Mouse (Mus musculus): Measurements from ENCODE around the gene Smim23. TPM values are rescaled to one million over a fixed set of nuclear protein-coding genes. Genes with fewer than 3 reads are reported as not detected.

The Smim23 gene
- polyA plus RNA-seq (2012; rRNA removed): 227 and 257 TPM in 2 replicates

DNA sequence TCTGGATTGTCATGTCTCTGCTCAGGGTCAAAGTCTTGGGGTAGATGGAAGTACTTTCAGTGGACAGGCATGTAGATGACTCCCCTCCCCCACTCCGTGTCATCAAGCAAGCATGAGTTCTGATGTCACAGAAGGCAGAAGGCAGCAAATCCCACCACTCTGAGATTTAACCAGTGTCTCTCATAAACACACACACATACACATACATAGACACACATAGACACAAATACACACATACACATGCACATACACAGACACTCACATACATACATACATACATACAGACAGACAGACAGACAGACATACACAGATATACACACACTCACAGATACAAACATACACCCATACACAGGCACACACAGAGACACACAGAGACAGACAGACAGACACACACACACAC is at the start of gene Smim23:
Gene Smim23, minus strand, starts transcription at position 101 of the 400 bp plus-strand sequence.
- H3K27ac ChIP-seq (ENCODE audit: control insufficient read depth, insufficient read depth, low read depth, low read length): 0 out of 2 replicates have a peak within 1 kb of the TSS, but pooled peaks have one; percentile 60
- peak within 1 kb of the TSS; percentile 84 for H3K4me3 ChIP-seq (ENCODE audit: control insufficient read depth, low read depth, low read length)
- no peaks in the 10 kb centered on the region for H3K4me1 ChIP-seq (ENCODE audit: control insufficient read depth, insufficient read depth, low read length)
- H3K27me3 ChIP-seq (ENCODE audit: control insufficient read depth, insufficient read depth, low read length): no peaks in the 10 kb centered on the region
- no peaks in the 10 kb centered on the region for H3K36me3 ChIP-seq (ENCODE audit: control insufficient read depth, insufficient read depth, low read length)
- TF ChIP-seq POLR2A (IDR thresholded peaks at IDR 0.05; ENCODE audit: control insufficient read depth, low read depth, low read length) (no peak; the same call in 1 of the 2 replicates), CTCF (IDR thresholded peaks at IDR 0.05; ENCODE audit: control insufficient read depth, insufficient read depth, insufficient replicate concordance, low read depth, low read length) (no peak)

DNA sequence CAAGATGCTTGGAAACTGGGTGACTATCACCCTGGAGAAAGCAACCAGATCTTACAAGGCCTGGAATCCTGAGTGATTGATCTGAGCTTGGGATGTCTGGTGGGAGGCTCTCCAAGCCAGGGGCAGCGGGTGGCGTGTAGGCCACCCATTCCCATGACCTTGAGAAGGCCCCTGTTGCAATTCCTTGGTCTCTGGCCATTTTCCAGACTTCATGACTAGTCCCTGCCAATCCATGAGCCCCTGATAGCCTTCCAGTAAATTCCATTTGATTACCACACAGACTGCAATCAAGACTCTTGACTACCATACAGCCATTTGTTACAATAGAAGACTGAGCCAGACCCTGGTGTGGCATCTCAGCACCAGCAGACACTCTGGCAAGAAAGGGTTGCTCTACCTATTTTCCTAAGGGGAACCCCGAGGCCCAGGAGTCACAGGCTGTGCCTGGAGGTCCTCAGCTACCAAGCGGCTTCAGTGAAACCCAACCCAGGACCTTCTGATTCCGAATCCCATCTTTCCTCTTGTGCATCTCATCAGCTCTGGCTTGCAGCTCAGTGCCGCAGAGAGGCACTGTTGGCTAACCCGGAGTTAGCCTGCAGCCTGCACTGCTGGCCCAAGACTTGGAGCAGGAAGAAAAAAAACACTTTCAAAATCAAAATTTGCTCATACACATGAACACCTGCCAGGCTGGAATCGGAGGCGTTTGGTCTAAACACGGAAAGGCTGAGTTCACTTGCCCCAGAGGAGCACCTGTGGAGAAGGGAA is 44.4 kb upstream of the Smim23 start:
- H3K4me1 ChIP-seq (ENCODE audit: control insufficient read depth, insufficient read depth, low read length): no peaks in the 10 kb centered on the region
- no peak for TF ChIP-seq POLR2A (IDR thresholded peaks at IDR 0.05; ENCODE audit: control insufficient read depth, low read depth, low read length)
- peak; percentile 37; the same call in 1 of the 2 replicates for TF ChIP-seq CTCF (IDR thresholded peaks at IDR 0.05; ENCODE audit: control insufficient read depth, insufficient read depth, insufficient replicate concordance, low read depth, low read length)
- no peak overlapping the region for H3K4me3 ChIP-seq (ENCODE audit: control insufficient read depth, low read depth, low read length)
- H3K27ac ChIP-seq (ENCODE audit: control insufficient read depth, insufficient read depth, low read depth, low read length): no peak overlapping the region
- no peaks in the 10 kb centered on the region for H3K36me3 ChIP-seq (ENCODE audit: control insufficient read depth, insufficient read depth, low read length)
- H3K27me3 ChIP-seq (ENCODE audit: control insufficient read depth, insufficient read depth, low read length): no peaks in the 10 kb centered on the region

DNA sequence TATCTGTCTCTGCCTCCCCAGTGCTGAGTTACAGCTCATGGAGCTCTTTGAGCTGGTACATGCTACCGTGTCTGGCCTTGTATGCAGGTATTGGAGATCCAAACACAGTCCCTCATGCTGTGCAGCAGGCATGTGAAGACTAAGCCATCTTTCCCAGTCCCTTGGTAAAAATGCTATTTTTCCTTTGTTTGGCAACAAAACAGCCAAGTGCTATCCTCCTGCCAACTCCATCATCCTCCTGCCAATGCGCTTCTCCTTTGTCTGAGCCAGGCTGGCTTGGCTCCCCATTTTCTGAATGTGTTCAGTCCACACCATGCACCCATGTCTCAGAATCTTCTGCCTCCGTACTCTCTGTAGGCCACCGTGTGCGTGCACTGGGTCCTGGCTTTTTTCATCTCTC is 40.2 kb upstream of the Smim23 start:
- TF ChIP-seq CTCF (IDR thresholded peaks at IDR 0.05; ENCODE audit: control insufficient read depth, insufficient read depth, insufficient replicate concordance, low read depth, low read length) (no peak), POLR2A (IDR thresholded peaks at IDR 0.05; ENCODE audit: control insufficient read depth, low read depth, low read length) (no peak)
- Histone ChIP-seq H3K4me1 (ENCODE audit: control insufficient read depth, insufficient read depth, low read length) (no peaks in the 10 kb centered on the region), H3K27ac (ENCODE audit: control insufficient read depth, insufficient read depth, low read depth, low read length) (no peak overlapping the region), H3K4me3 (ENCODE audit: control insufficient read depth, low read depth, low read length) (no peak overlapping the region), H3K36me3 (ENCODE audit: control insufficient read depth, insufficient read depth, low read length) (no peaks in the 10 kb centered on the region), H3K27me3 (ENCODE audit: control insufficient read depth, insufficient read depth, low read length) (no peaks in the 10 kb centered on the region)

GRCm38 (mm10) chr11:32857418-32857879 is 33.0 kb upstream of the Smim23 start:
- Histone ChIP-seq H3K4me1 (ENCODE audit: control insufficient read depth, insufficient read depth, low read length) (no peaks in the 10 kb centered on the region), H3K4me3 (ENCODE audit: control insufficient read depth, low read depth, low read length) (no peak overlapping the region), H3K36me3 (ENCODE audit: control insufficient read depth, insufficient read depth, low read length) (no peaks in the 10 kb centered on the region), H3K27ac (ENCODE audit: control insufficient read depth, insufficient read depth, low read depth, low read length) (no peak overlapping the region), H3K27me3 (ENCODE audit: control insufficient read depth, insufficient read depth, low read length) (no peaks in the 10 kb centered on the region)
- TF ChIP-seq CTCF (IDR thresholded peaks at IDR 0.05; ENCODE audit: control insufficient read depth, insufficient read depth, insufficient replicate concordance, low read depth, low read length) (no peak), POLR2A (IDR thresholded peaks at IDR 0.05; ENCODE audit: control insufficient read depth, low read depth, low read length) (no peak)

GRCm38 (mm10) chr11:32846682-32847222 is 22.3 kb upstream of the Smim23 start:
- TF ChIP-seq POLR2A (IDR thresholded peaks at IDR 0.05; ENCODE audit: control insufficient read depth, low read depth, low read length): no peak
- TF ChIP-seq CTCF (IDR thresholded peaks at IDR 0.05; ENCODE audit: control insufficient read depth, insufficient read depth, insufficient replicate concordance, low read depth, low read length): no peak
- Histone ChIP-seq H3K4me1 (ENCODE audit: control insufficient read depth, insufficient read depth, low read length) (no peaks in the 10 kb centered on the region), H3K36me3 (ENCODE audit: control insufficient read depth, insufficient read depth, low read length) (no peaks in the 10 kb centered on the region), H3K27ac (ENCODE audit: control insufficient read depth, insufficient read depth, low read depth, low read length) (no peak overlapping the region), H3K27me3 (ENCODE audit: control insufficient read depth, insufficient read depth, low read length) (no peaks in the 10 kb centered on the region), H3K4me3 (ENCODE audit: control insufficient read depth, low read depth, low read length) (no peak overlapping the region)

DNA sequence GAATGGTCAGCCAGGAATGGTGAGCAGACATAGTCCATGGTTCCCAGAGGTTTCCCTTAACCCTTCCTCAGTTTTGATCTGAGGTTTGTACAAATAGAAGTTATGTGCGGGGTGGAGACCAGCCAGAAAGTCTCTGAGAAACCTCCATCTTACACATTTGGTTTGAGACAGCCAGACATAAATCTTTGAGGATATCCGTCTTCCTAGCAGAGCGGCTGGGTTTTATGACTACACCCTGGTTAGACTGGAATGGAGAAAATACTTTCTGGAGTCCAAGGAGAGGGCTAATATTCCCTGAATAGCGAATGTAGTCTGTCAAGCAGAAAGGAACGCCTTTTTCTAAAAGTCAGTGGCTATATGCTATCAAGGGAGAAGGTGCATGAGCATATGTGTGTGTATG is 16.8 kb upstream of the Smim23 start:
- H3K27ac ChIP-seq (ENCODE audit: control insufficient read depth, insufficient read depth, low read depth, low read length): no peak overlapping the region
- TF ChIP-seq CTCF (IDR thresholded peaks at IDR 0.05; ENCODE audit: control insufficient read depth, insufficient read depth, insufficient replicate concordance, low read depth, low read length): no peak
- TF ChIP-seq POLR2A (IDR thresholded peaks at IDR 0.05; ENCODE audit: control insufficient read depth, low read depth, low read length): no peak
- no peaks in the 10 kb centered on the region for H3K36me3 ChIP-seq (ENCODE audit: control insufficient read depth, insufficient read depth, low read length)
- no peaks in the 10 kb centered on the region for H3K27me3 ChIP-seq (ENCODE audit: control insufficient read depth, insufficient read depth, low read length)
- no peak overlapping the region for H3K4me3 ChIP-seq (ENCODE audit: control insufficient read depth, low read depth, low read length)
- H3K4me1 ChIP-seq (ENCODE audit: control insufficient read depth, insufficient read depth, low read length): peaks cover 3% of the 10 kb centered on the region; the same call in 1 of the 2 replicates

- no peak overlapping the region for H3K4me3 ChIP-seq (ENCODE audit: control insufficient read depth, low read depth, low read length)
- no peaks in the 10 kb centered on the region for H3K27me3 ChIP-seq (ENCODE audit: control insufficient read depth, insufficient read depth, low read length)
- no peaks in the 10 kb centered on the region for H3K36me3 ChIP-seq (ENCODE audit: control insufficient read depth, insufficient read depth, low read length)
- H3K4me1 ChIP-seq (ENCODE audit: control insufficient read depth, insufficient read depth, low read length): peaks cover 3% of the 10 kb centered on the region; the same call in 1 of the 2 replicates
- TF ChIP-seq POLR2A (IDR thresholded peaks at IDR 0.05; ENCODE audit: control insufficient read depth, low read depth, low read length) (no peak), CTCF (IDR thresholded peaks at IDR 0.05; ENCODE audit: control insufficient read depth, insufficient read depth, insufficient replicate concordance, low read depth, low read length) (no peak)
- no peak overlapping the region for H3K27ac ChIP-seq (ENCODE audit: control insufficient read depth, insufficient read depth, low read depth, low read length)
Measured at GRCm38 (mm10) chr11:32840256-32840655, 15.9 kb upstream of the Smim23 start.
